Mouse (Mus musculus) lung, embryonic 14.5 days (tissue): Measurements from ENCODE around the gene Gm49373. TPM values are rescaled to one million over a fixed set of nuclear protein-coding genes. Genes with fewer than 3 reads are reported as not detected.
A peak's percentile ranks its signal among the peaks of the same experiment; 100 is the strongest.

ENCODE experiments used
- ATAC-seq: fragments of 200-750 bp; cut with Nextera tagmentation; 2 replicates; pipeline ENCODE4 v1.8.0; 2017; ENCODE audit warnings: mild to moderate bottlenecking, moderate TSS enrichment, moderate library complexity; ENCODE audit not compliant: insufficient read depth
- DNase-seq: peaks from one replicate; pipeline ENCODE4 v3.0.0-alpha.2; 2015
- H3K27ac ChIP-seq: fragments of 300-500 bp; sonication (generic); 2 replicates; pipeline ENCODE4 v1.5.1; 2014; ENCODE audit warnings: low read depth, mild to moderate bottlenecking, moderate library complexity
- H3K27me3 ChIP-seq: fragments of 300-500 bp; sonication (generic); 2 replicates; pipeline ENCODE4 v1.6.1; 2014; ENCODE audit warnings: low read length, control low read depth; ENCODE audit not compliant: insufficient read depth
- H3K36me3 ChIP-seq: fragments of 300-500 bp; sonication (generic); 2 replicates; pipeline ENCODE4 v1.6.1; 2014; ENCODE audit warnings: control low read depth; ENCODE audit not compliant: insufficient read depth
- H3K4me1 ChIP-seq: fragments of 300-500 bp; sonication (generic); 2 replicates; pipeline ENCODE4 v1.6.1; 2014; ENCODE audit warnings: antibody characterized with exemption, control low read depth; ENCODE audit not compliant: insufficient read depth
- H3K4me2 ChIP-seq: fragments of 300-500 bp; sonication (generic); 2 replicates; pipeline ENCODE4 v1.6.1; 2014; ENCODE audit warnings: mild to moderate bottlenecking
- H3K4me3 ChIP-seq: fragments of 300-500 bp; sonication (generic); 2 replicates; pipeline ENCODE4 v1.5.1; 2014; ENCODE audit warnings: low read depth, low read length
- H3K9ac ChIP-seq: fragments of 300-500 bp; sonication (generic); 2 replicates; pipeline ENCODE4 v1.6.1; 2014
- H3K9me3 ChIP-seq: fragments of 300-500 bp; sonication (generic); 2 replicates; pipeline ENCODE4 v1.6.1; 2016; ENCODE audit warnings: low read depth, low read length, control low read depth
- CTCF ChIP-seq: IDR thresholded peaks from 2 replicates; pipeline ENCODE4 v1.5.1; 2016; ENCODE audit warnings: antibody characterized with exemption, low read depth
- WGBS: fragments of 180-500 bp; shearing (Covaris S2); extraction: QIAGEN DNeasy Blood & Tissue Kit; methylation state at CpG from one replicate; pipeline ENCODE4 v1.1.7; 2014; 5-methylcytosine and 5-hydroxymethylcytosine counted together
- polyA plus RNA-seq: library from polyadenylated mRNA; unstranded; fragments of >200 nt; fragmentation: Nextera tagmentation; extraction: Ambion mirVana; gene quantifications from 2 replicates; pipeline ENCODE4 v1.2.1, GENCODE M21; 2014

Gm49373 gene
- polyA plus RNA-seq, 1 experiment from 2014 or later, result 0.78 TPM

- ATAC-seq (peak; percentile 16; the same call in 1 of the 2 replicates), DNase-seq (peak; percentile 89)
- WGBS, result 2% methylated on average over 37 of the region's 37 CpGs
- H3K4me1 ChIP-seq, result peaks cover 26% of the 10 kb centered on the region; the same call in 1 of the 2 replicates
- H3K4me3 ChIP-seq, result peak within 1 kb of the TSS; percentile 52
- peaks cover 39% of the 10 kb centered on the region for H3K27me3 ChIP-seq
- no peaks in the 10 kb centered on the region for H3K9me3 ChIP-seq
- H3K27ac ChIP-seq, result peak within 1 kb of the TSS; percentile 58; the same call in 1 of the 2 replicates
- H3K36me3 ChIP-seq, result peaks cover 9% of the 10 kb centered on the region; the same call in 1 of the 2 replicates
- peak within 1 kb of the TSS; percentile 95 for H3K4me2 ChIP-seq
- peak within 1 kb of the TSS; percentile 47 for H3K9ac ChIP-seq
- peak; percentile 92 for TF ChIP-seq CTCF
Observed at GRCm38 (mm10) chr9:21029291-21030054, 43.4 kb downstream of the Gm49373 start, which contains the start of gene Icam4. Gene Icam4 (plus strand): TSS chr9:21029373.

DNA sequence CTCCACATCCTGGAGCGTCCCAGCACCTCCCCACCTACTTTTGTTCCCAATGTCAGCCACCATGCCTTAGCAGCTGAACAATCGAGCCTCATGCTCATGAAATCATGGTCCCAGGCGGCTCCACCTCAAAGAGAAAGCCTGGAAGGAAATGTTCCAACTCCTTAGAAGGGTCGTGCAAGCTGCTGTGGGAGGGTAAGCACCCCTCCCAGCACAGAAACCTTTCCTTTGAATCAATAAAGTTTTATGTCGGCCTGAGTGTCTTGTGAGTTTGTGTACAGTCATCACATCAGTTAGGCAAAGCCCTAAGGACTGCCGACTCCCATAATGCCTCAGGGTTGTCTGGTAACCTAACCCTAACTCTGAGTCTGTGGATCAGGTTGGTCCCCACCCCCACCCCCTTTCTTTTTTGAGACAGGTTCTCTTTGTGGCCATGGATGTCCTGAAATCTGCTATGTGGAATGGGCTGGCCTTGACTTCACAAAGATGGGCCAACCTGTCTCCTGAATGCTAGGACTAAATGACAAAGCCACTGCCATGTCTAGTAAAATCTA is 44.3 kb downstream of the Gm49373 start:
- Histone ChIP-seq H3K4me2 (peak overlapping the region; percentile 95), H3K27ac (peak overlapping the region; percentile 58; the same call in 1 of the 2 replicates), H3K4me1 (peaks cover 26% of the 10 kb centered on the region; the same call in 1 of the 2 replicates), H3K9me3 (no peaks in the 10 kb centered on the region), H3K4me3 (no peak overlapping the region), H3K36me3 (peaks cover 9% of the 10 kb centered on the region; the same call in 1 of the 2 replicates), H3K27me3 (peaks cover 31% of the 10 kb centered on the region), H3K9ac (no peak overlapping the region; the same call in 1 of the 2 replicates)
- WGBS, result 65% methylated on average over 6 of the region's 6 CpGs
- ATAC-seq (no peak), DNase-seq (no peak)
- no peak for TF ChIP-seq CTCF

- Histone ChIP-seq H3K27me3 (peaks cover 23% of the 10 kb centered on the region), H3K4me1 (peaks cover 26% of the 10 kb centered on the region; the same call in 1 of the 2 replicates), H3K27ac (no peak overlapping the region), H3K36me3 (peaks cover 9% of the 10 kb centered on the region; the same call in 1 of the 2 replicates), H3K4me3 (no peak overlapping the region), H3K4me2 (no peak overlapping the region), H3K9me3 (no peaks in the 10 kb centered on the region), H3K9ac (no peak overlapping the region)
- no peak for TF ChIP-seq CTCF
- WGBS, result 61% methylated on average over 8 of the region's 8 CpGs
- ATAC-seq (no peak), DNase-seq (no peak)
Observed at GRCm38 (mm10) chr9:21027774-21028290, 45.1 kb downstream of the Gm49373 start.

DNA sequence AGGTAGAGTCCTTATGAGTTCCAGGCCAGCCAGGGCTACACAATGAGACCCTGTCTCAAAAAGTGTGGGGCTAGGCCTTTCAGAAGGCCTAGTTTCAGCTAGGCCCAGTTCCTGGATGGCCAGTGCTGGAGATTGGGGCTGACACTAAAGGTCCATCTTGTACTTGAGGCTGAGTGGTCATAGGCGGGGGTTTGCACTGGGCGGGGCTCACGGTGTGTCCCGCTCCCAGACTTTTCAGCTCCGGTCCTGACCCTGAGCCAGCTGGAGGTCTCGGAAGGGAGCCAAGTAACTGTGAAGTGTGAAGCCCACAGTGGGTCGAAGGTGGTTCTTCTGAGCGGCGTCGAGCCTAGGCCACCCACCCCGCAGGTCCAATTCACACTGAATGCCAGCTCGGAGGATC is 46.0 kb downstream of the Gm49373 start:
- Histone ChIP-seq H3K9ac (peak overlapping the region; percentile 32; the same call in 1 of the 2 replicates), H3K4me3 (peak overlapping the region; percentile 31), H3K27me3 (peaks cover 13% of the 10 kb centered on the region), H3K4me2 (peak overlapping the region; percentile 59), H3K4me1 (peaks cover 21% of the 10 kb centered on the region; the same call in 1 of the 2 replicates), H3K27ac (no peak overlapping the region), H3K36me3 (peaks cover 9% of the 10 kb centered on the region; the same call in 1 of the 2 replicates), H3K9me3 (no peaks in the 10 kb centered on the region)
- ATAC-seq, result no peak
- no peak for TF ChIP-seq CTCF
- no peak for DNase-seq
- 55% methylated on average over 12 of the region's 12 CpGs for WGBS

DNA sequence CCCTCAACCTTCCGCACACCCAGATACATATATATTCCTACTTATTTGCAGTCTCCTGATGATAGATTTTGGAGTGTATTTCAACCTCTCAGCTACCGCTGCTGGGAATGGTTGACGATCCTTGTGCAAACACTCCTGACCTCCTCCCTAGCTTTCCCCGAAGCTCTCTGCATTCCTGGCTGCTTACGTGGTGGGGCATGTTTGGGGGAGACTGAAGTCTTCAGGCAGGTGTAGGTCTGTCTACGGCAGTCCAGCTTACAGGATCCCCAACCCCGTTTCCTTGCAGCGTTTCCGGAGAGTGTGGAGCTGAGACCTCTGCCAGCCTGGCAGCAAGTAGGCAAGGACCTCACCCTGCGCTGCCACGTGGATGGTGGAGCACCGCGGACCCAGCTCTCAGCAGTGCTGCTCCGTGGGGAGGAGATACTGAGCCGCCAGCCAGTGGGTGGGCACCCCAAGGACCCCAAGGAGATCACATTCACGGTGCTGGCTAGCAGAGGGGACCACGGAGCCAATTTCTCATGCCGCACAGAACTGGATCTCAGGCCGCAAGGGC is 47.6 kb downstream of the Gm49373 start:
- H3K4me3 ChIP-seq, result peak overlapping the region; percentile 31
- H3K4me2 ChIP-seq, result peak overlapping the region; percentile 59
- no peak for TF ChIP-seq CTCF
- no peaks in the 10 kb centered on the region for H3K9me3 ChIP-seq
- peaks cover 10% of the 10 kb centered on the region; the same call in 1 of the 2 replicates for H3K27me3 ChIP-seq
- DNase-seq (peak; percentile 68), ATAC-seq (peak; percentile 52)
- H3K36me3 ChIP-seq, result peaks cover 11% of the 10 kb centered on the region; the same call in 1 of the 2 replicates
- peak overlapping the region; percentile 32 for H3K9ac ChIP-seq
- WGBS, result 44% methylated on average over 19 of the region's 19 CpGs
- peak overlapping the region; percentile 96 for H3K27ac ChIP-seq
- H3K4me1 ChIP-seq, result peaks cover 13% of the 10 kb centered on the region; the same call in 1 of the 2 replicates

DNA sequence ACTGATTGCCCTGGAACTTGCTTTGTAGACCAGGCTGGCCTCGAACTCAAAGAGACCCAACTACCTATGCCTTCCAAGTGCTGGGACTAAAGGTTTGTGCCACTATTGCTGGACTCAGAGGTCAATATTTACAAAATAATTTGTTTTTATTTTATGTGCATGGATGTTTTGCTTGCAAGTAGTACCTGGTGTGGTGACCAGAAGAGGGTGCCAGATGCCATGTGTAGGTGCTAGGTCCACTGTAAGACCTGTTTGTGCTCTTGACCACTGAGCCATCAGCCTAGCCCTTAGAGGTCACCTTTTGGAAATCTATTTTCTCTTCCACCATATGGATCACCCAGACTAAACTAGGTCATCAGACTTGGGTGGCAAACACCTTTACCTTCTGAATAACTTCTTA is 50.2 kb downstream of the Gm49373 start:
- no peak overlapping the region for H3K9ac ChIP-seq
- DNase-seq (no peak), ATAC-seq (no peak)
- peaks cover 6% of the 10 kb centered on the region; the same call in 1 of the 2 replicates for H3K27me3 ChIP-seq
- H3K36me3 ChIP-seq, result peaks cover 7% of the 10 kb centered on the region; the same call in 1 of the 2 replicates
- H3K4me2 ChIP-seq, result no peak overlapping the region
- no peak; the same call in 1 of the 2 replicates for TF ChIP-seq CTCF
- H3K9me3 ChIP-seq, result no peaks in the 10 kb centered on the region
- H3K27ac ChIP-seq, result no peak overlapping the region
- no peak overlapping the region for H3K4me3 ChIP-seq
- 58% methylated on average over 1 of the region's 1 CpGs for WGBS
- H3K4me1 ChIP-seq, result 0 out of 2 replicates have a peak, but pooled peaks cover 3% of the 10 kb centered on the region
